Mouse (Mus musculus): ENCODE data around the gene Zfp93.
"Not testable (repeated sequence)": the region's sequence is repeated elsewhere in the genome, so short reads cannot be mapped to it uniquely, and the experiment has no call there.

Zfp93 gene

GRCm38 (mm10) chr7:24270288-24270672 is at the start of gene Zfp93:
Gene Zfp93, plus strand, starts transcription at chr7:24270420.
- peak; percentile 88 for DNase-seq (ENCODE audit: extremely low spot score, low read depth, low spot score)

GRCm38 (mm10) chr7:24237040-24237791 is 33.0 kb upstream of the Zfp93 start, which contains the start of gene Zfp109:
Gene Zfp109, minus strand, starts transcription at chr7:24237560.
- peak; percentile 41 for DNase-seq (ENCODE audit: extremely low spot score, low read depth, low spot score)

- DNase-seq (ENCODE audit: extremely low spot score, low read depth, low spot score), result no peak
Observed at GRCm38 (mm10) chr7:24253779-24254615, 16.2 kb upstream of the Zfp93 start.

GRCm38 (mm10) chr7:24254633-24255474 is 15.4 kb upstream of the Zfp93 start, which contains the start of gene Zfp108:
Gene Zfp108, plus strand, starts transcription at chr7:24254794.
- DNase-seq (ENCODE audit: extremely low spot score, low read depth, low spot score), result peak; percentile 61

GRCm38 (mm10) chr7:24259306-24259999 is 10.8 kb upstream of the Zfp93 start:
- no peak for DNase-seq (ENCODE audit: extremely low spot score, low read depth, low spot score)

GRCm38 (mm10) chr7:24260000-24260312 is 10.3 kb upstream of the Zfp93 start:
- no peak for DNase-seq (ENCODE audit: extremely low spot score, low read depth, low spot score)

GRCm38 (mm10) chr7:24268176-24269155 is 1.8 kb upstream of the Zfp93 start:
- DNase-seq (ENCODE audit: extremely low spot score, low read depth, low spot score), result no peak

GRCm38 (mm10) chr7:24269256-24269655 is 964 bp upstream of the Zfp93 start:
- no peak for DNase-seq (ENCODE audit: extremely low spot score, low read depth, low spot score)

GRCm38 (mm10) chr7:24269667-24270287 is 443 bp upstream of the Zfp93 start:
- DNase-seq (ENCODE audit: extremely low spot score, low read depth, low spot score), result no peak

- DNase-seq (ENCODE audit: extremely low spot score, low read depth, low spot score), result no peak
Observed at GRCm38 (mm10) chr7:24271191-24271590, 971 bp downstream of the Zfp93 start.

GRCm38 (mm10) chr7:24274456-24274855 is 4.2 kb downstream of the Zfp93 start:
- no peak for DNase-seq (ENCODE audit: extremely low spot score, low read depth, low spot score)

- not testable (repeated sequence) for DNase-seq (ENCODE audit: extremely low spot score, low read depth, low spot score)
Observed at GRCm38 (mm10) chr7:24278771-24279170, 8.6 kb downstream of the Zfp93 start.

- no peak for DNase-seq (ENCODE audit: extremely low spot score, low read depth, low spot score)
Observed at GRCm38 (mm10) chr7:24280031-24280857, 10.0 kb downstream of the Zfp93 start.

- DNase-seq (ENCODE audit: extremely low spot score, low read depth, low spot score), result no peak
Observed at GRCm38 (mm10) chr7:24280858-24281145, 10.6 kb downstream of the Zfp93 start.

GRCm38 (mm10) chr7:24286090-24286489 is 15.9 kb downstream of the Zfp93 start:
- no peak for DNase-seq (ENCODE audit: extremely low spot score, low read depth, low spot score)

GRCm38 (mm10) chr7:24286916-24287315 is 16.7 kb downstream of the Zfp93 start:
- no peak for DNase-seq (ENCODE audit: extremely low spot score, low read depth, low spot score)

- DNase-seq (ENCODE audit: extremely low spot score, low read depth, low spot score), result no peak
Observed at GRCm38 (mm10) chr7:24287670-24288069, 17.4 kb downstream of the Zfp93 start.

- DNase-seq (ENCODE audit: extremely low spot score, low read depth, low spot score), result no peak
Observed at GRCm38 (mm10) chr7:24288512-24288911, 18.3 kb downstream of the Zfp93 start.

Measured in hindlimb bud, embryonic 11.5 days (tissue).